Mouse (Mus musculus) liver, embryonic 16.5 days (tissue): ENCODE measurements around the gene Cyp46a1. TPM values are rescaled to one million over a fixed set of nuclear protein-coding genes. Genes with fewer than 3 reads are reported as not detected.

ENCODE experiments used
- ATAC-seq: fragments of 200-750 bp; cut with Nextera tagmentation; 2 replicates; pipeline ENCODE4 v1.8.0; 2017; ENCODE audit warnings: low read depth, mild to moderate bottlenecking, moderate number of reproducible peaks, moderate library complexity
- H3K27ac ChIP-seq: fragments of 300-500 bp; sonication (generic); 2 replicates; pipeline ENCODE4 v1.5.1; 2014; ENCODE audit warnings: mild to moderate bottlenecking, low read length
- H3K27me3 ChIP-seq: fragments of 300-500 bp; sonication (generic); 2 replicates; pipeline ENCODE4 v1.6.1; 2014; ENCODE audit warnings: low read depth, low read length, mixed read lengths; ENCODE audit not compliant: control insufficient read depth, insufficient read depth
- H3K36me3 ChIP-seq: fragments of 300-500 bp; sonication (generic); 2 replicates; pipeline ENCODE4 v1.6.1; 2014; ENCODE audit warnings: mild to moderate bottlenecking; ENCODE audit not compliant: control insufficient read depth, insufficient read depth
- H3K4me1 ChIP-seq: fragments of 300-500 bp; sonication (generic); 2 replicates; pipeline ENCODE4 v1.6.1; 2014; ENCODE audit warnings: low read depth, low read length, mixed read lengths; ENCODE audit not compliant: control insufficient read depth
- H3K4me2 ChIP-seq: fragments of 300-500 bp; sonication (generic); 2 replicates; pipeline ENCODE4 v1.6.1; 2014; ENCODE audit warnings: low read depth, low read length, mixed read lengths
- H3K4me3 ChIP-seq: fragments of 300-500 bp; sonication (generic); 2 replicates; pipeline ENCODE4 v1.5.1; 2014; ENCODE audit warnings: low read depth, mild to moderate bottlenecking, low read length
- H3K9ac ChIP-seq: fragments of 300-500 bp; sonication (generic); 2 replicates; pipeline ENCODE4 v1.6.1; 2014; ENCODE audit warnings: low read depth, low read length
- H3K9me3 ChIP-seq: fragments of 300-500 bp; sonication (generic); replicated peaks from 2 replicates; pipeline ENCODE4 v1.6.1; 2016; ENCODE audit warnings: low read length; ENCODE audit not compliant: control insufficient read depth
- WGBS: fragments of 180-500 bp; shearing (Covaris S2); extraction: QIAGEN DNeasy Blood & Tissue Kit; methylation state at CpG from one replicate; pipeline ENCODE4 v1.1.7; 2014; ENCODE audit not compliant: insufficient replicate concordance; 5-methylcytosine and 5-hydroxymethylcytosine counted together
- polyA plus RNA-seq: library from polyadenylated mRNA; unstranded; fragments of >200 nt; fragmentation: Nextera tagmentation; extraction: Ambion mirVana; gene quantifications from 2 replicates; pipeline ENCODE4 v1.2.1, GENCODE M21; 2015

Gene Cyp46a1
- polyA plus RNA-seq, 1 experiment from 2014 or later: 0.25 TPM

DNA sequence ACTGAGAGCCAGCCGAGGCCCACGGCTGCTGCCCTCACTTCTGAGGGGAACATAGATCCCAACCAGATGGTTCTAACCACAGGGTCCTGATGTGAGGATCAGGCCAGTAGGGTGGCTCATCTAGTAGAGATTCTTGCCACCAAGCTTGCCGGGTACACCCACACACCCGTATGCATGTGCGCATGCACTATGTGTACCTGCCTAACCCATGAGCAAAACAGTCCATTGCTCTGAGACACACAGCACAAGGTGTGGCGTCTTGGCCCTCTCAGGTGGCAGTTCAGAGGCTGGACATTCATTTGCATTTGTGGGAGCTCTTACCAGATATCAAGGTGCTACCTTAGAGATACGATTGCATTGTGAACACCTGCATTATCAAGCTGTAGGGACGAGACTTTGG, 14.0 kb downstream of the Cyp46a1 start:
- H3K36me3 ChIP-seq: no peaks in the 10 kb centered on the region
- H3K4me1 ChIP-seq: no peaks in the 10 kb centered on the region
- H3K4me2 ChIP-seq: no peak overlapping the region
- no peak overlapping the region for H3K27ac ChIP-seq
- peaks cover 19% of the 10 kb centered on the region for H3K27me3 ChIP-seq
- no peak overlapping the region for H3K4me3 ChIP-seq
- ATAC-seq: no peak
- no peaks in the 10 kb centered on the region for H3K9me3 ChIP-seq
- H3K9ac ChIP-seq: no peak overlapping the region
- WGBS: 62% methylated on average over 8 of the region's 8 CpGs

DNA sequence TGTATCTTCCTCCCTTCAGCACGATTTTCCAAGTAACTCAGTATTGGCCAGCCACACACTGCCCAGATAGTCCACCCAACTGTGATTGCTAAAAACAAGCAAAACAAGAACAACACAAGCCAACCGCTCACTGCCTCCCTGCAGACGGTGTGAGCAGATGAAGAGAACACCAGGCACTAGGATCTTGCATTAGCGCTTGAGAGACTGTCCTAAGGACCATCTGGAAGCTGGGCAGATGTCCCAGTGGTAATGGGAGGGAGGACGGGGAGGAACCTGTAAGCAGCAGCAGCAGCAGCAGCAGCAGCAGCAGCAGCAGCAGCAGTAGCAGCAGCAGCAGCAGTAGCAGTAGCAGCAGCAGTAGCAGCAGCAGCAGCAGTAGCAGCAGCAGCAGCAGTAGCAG, 14.8 kb downstream of the Cyp46a1 start:
- Histone ChIP-seq H3K4me3 (no peak overlapping the region), H3K9me3 (no peaks in the 10 kb centered on the region), H3K4me2 (no peak overlapping the region), H3K9ac (no peak overlapping the region), H3K36me3 (no peaks in the 10 kb centered on the region), H3K27me3 (peaks cover 27% of the 10 kb centered on the region), H3K27ac (no peak overlapping the region), H3K4me1 (no peaks in the 10 kb centered on the region)
- no peak for ATAC-seq
- WGBS: 43% methylated on average over 5 of the region's 5 CpGs

DNA sequence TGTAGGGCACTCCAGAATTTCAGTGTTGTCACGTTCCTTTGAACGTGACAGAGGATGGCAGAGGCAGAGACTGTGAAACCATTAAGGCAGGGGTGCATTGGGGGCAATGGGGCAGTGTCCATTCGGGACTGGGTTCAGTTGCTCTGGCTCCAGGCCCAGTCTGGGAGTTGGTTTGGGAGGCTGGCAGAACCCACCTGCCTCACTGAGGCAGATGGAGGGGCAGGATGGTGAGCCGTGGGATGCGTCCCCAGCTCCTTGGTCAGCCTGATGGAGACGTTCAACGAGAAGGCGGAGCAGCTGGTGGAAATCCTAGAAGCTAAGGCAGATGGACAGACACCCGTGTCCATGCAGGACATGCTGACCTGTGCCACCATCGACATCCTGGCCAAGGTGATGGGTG, 16.8 kb downstream of the Cyp46a1 start:
- Histone ChIP-seq H3K4me2 (no peak overlapping the region), H3K4me3 (no peak overlapping the region), H3K36me3 (no peaks in the 10 kb centered on the region), H3K9me3 (no peaks in the 10 kb centered on the region), H3K27ac (no peak overlapping the region), H3K4me1 (no peaks in the 10 kb centered on the region), H3K27me3 (peaks cover 30% of the 10 kb centered on the region), H3K9ac (no peak overlapping the region)
- 65% methylated on average over 10 of the region's 10 CpGs for WGBS
- ATAC-seq: no peak

DNA sequence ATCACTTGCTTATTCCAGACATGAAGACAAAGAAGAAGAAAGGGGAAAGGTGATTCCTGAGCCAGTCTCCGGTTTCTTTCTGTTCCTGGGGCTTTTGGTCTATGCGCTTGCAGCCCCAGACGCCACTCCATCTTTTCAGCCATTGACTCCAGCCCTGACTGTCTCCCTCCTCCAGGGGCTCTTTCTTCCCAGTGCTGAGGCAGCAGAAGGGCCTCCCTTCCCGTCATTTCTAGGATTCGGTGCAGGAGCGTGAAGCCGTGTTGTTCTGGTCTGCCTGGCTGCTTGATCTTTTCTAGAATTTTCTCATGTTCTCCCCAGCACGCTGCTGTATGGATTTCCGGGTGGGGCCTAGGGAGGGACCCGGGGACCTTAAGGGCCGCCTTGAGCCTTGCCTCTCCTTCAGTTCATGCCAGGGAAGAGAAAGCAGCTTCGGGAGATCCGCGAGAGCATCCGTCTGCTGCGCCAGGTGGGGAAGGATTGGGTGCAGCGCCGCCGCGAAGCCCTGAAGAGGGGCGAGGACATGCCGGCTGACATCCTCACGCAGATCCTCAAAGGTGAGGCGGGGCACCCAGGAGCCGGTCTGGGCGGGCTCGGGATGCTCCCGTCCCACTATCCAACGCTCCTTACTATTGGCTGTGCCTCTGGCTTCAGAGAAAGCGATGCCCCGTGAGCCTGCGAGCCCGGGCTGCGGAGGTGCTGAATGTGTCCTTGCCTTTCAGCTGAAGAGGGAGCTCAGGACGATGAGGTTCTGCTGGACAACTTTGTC, 18.4 kb downstream of the Cyp46a1 start:
- H3K27me3 ChIP-seq: peaks cover 30% of the 10 kb centered on the region
- no peaks in the 10 kb centered on the region for H3K36me3 ChIP-seq
- H3K4me2 ChIP-seq: no peak overlapping the region
- H3K4me1 ChIP-seq: no peaks in the 10 kb centered on the region
- ATAC-seq: no peak
- no peak overlapping the region for H3K4me3 ChIP-seq
- H3K9ac ChIP-seq: no peak overlapping the region
- no peaks in the 10 kb centered on the region for H3K9me3 ChIP-seq
- H3K27ac ChIP-seq: no peak overlapping the region
- 10% methylated on average over 35 of the region's 35 CpGs for WGBS

DNA sequence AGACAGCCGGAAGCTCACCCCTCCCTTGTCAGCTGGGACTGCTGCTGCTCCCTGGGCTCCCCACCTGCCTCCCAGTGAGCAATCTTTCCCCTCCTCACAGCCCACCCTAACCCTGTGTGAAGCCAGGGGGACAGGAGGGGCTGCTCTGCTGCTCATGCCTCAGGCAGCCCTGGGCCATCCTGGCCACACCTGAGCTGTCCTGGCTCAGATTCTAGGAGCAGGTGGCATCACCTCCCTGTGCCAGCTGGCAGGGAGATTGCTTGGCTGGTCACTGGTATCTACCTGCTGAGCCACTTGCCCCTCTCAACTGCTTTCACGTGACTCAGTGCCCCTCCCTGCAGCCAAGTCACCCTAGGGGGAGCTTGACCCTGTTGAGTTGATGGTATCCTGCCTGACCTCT, 20.1 kb downstream of the Cyp46a1 start:
- no peak overlapping the region for H3K27ac ChIP-seq
- no peaks in the 10 kb centered on the region for H3K4me1 ChIP-seq
- H3K27me3 ChIP-seq: peaks cover 30% of the 10 kb centered on the region
- H3K4me2 ChIP-seq: no peak overlapping the region
- ATAC-seq: no peak
- WGBS: 30% methylated on average over 2 of the region's 2 CpGs
- no peak overlapping the region for H3K9ac ChIP-seq
- H3K36me3 ChIP-seq: no peaks in the 10 kb centered on the region
- no peak overlapping the region for H3K4me3 ChIP-seq
- H3K9me3 ChIP-seq: no peaks in the 10 kb centered on the region

DNA sequence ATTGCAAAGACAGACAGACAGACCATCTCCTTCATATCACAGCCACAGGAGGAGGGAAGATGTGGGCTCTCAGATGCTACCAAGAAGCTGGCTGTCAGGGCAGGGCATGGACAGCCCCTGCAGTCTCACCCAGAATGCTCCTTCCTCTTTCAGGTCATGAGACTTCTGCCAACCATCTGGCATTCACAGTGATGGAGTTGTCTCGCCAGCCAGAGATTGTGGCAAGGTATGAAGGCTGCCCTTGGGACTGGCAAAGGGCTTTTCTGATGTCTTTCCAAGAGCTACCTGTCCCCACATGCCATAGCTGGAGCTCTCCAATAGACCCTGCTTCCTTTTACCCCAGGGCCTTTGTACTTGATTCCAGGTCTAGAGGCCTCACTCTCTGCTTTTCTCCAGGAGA, 21.1 kb downstream of the Cyp46a1 start:
- Histone ChIP-seq H3K4me3 (no peak overlapping the region), H3K4me2 (no peak overlapping the region), H3K36me3 (no peaks in the 10 kb centered on the region), H3K4me1 (no peaks in the 10 kb centered on the region), H3K27ac (no peak overlapping the region), H3K9ac (no peak overlapping the region), H3K9me3 (no peaks in the 10 kb centered on the region), H3K27me3 (peaks cover 30% of the 10 kb centered on the region)
- ATAC-seq: no peak
- WGBS: 83% methylated on average over 1 of the region's 1 CpGs

DNA sequence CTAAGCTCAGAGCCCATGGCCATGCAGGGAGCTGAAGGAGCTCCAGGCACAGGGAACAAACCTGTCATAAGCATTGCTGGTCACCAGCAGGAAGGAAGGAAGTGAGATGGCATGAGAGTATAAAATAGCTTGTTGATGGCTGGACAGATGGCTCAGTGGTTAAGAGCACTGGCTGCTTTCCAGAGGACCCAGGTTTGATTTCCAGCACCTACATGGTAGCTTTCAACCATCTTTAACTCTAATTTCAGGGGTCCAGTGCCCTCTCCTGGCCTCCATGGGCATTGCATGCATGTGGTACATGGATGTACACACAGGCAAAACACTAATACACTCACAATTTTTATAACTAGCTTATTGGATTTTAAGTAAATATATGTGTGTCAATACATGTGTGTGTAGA, 21.8 kb downstream of the Cyp46a1 start:
- peaks cover 27% of the 10 kb centered on the region for H3K27me3 ChIP-seq
- no peak overlapping the region for H3K4me3 ChIP-seq
- ATAC-seq: no peak
- H3K36me3 ChIP-seq: no peaks in the 10 kb centered on the region
- no peak overlapping the region for H3K9ac ChIP-seq
- no peak overlapping the region for H3K4me2 ChIP-seq
- no peaks in the 10 kb centered on the region for H3K9me3 ChIP-seq
- no peak overlapping the region for H3K27ac ChIP-seq
- no peaks in the 10 kb centered on the region for H3K4me1 ChIP-seq

DNA sequence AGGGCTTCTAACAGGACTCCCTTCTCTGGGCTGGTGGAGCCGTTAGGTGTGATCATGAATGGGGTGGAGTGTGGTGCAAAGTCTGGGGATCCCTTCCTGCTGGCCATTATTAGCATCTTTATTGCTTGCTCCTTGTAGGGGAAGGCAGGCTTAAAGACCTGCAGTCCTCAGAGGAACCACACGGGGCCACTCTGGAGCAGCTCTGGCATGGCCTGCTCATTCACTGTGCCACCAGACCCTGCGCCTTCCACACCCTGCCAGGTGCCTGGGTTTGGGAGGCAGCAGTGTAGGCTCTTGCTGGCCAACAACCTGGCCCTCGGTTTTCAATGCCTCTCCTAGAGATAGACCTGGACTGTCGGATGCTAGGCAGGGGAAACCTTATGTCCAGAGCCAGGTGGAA, 29.6 kb downstream of the Cyp46a1 start:
- no peak overlapping the region for H3K4me2 ChIP-seq
- H3K27ac ChIP-seq: no peak overlapping the region
- no peaks in the 10 kb centered on the region for H3K27me3 ChIP-seq
- no peak overlapping the region for H3K4me3 ChIP-seq
- ATAC-seq: no peak
- no peaks in the 10 kb centered on the region for H3K4me1 ChIP-seq
- H3K9ac ChIP-seq: no peak overlapping the region
- 2% methylated on average over 5 of the region's 5 CpGs for WGBS
- no peaks in the 10 kb centered on the region for H3K36me3 ChIP-seq
- no peaks in the 10 kb centered on the region for H3K9me3 ChIP-seq

DNA sequence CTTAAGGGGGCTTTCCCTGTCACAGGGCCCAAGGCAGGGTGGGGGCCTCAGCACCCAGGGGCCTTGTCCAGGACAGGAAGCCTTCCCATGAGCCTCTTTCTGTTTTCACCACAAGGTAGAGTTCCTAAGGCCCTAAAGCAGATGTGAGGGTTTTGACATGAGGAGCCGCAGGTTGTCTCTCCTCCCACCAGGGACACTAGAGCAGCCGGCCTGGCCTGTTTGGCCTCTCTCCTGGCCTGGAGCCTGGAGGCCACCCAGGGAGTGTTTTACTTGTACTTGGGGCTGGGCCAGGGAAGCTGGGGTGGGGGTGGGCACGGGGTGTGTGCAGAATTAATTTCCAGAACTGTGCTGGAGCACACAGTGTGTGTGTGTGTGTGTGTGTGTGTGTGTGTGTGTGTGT, 31.2 kb downstream of the Cyp46a1 start:
- H3K27ac ChIP-seq: no peak overlapping the region
- H3K4me1 ChIP-seq: no peaks in the 10 kb centered on the region
- no peaks in the 10 kb centered on the region for H3K9me3 ChIP-seq
- 58% methylated on average over 3 of the region's 3 CpGs for WGBS
- H3K27me3 ChIP-seq: no peaks in the 10 kb centered on the region
- no peak overlapping the region for H3K9ac ChIP-seq
- no peak for ATAC-seq
- H3K4me3 ChIP-seq: no peak overlapping the region
- H3K36me3 ChIP-seq: no peaks in the 10 kb centered on the region
- H3K4me2 ChIP-seq: no peak overlapping the region
